Mouse (Mus musculus): Measurements from ENCODE around the gene Aven.

GRCm38 (mm10) chr2:112518541-112518940 lies 25.8 kb downstream of the Aven start:
- TF ChIP-seq CTCF (IDR thresholded peaks at IDR 0.05; ENCODE audit: insufficient read depth, low read depth, low read length) (no peak), POLR2A (IDR thresholded peaks at IDR 0.05; ENCODE audit: insufficient read depth, low read depth, low read length) (no peak)

Data from olfactory bulb, adult 2 months (tissue).